Mouse (Mus musculus) liver, embryonic 16.5 days (tissue): ENCODE data around the gene Nmt2. TPM values are rescaled to one million over a fixed set of nuclear protein-coding genes. Genes with fewer than 3 reads are reported as not detected.

Experiments
- ATAC-seq: fragments of 200-750 bp; cut with Nextera tagmentation; 2 replicates; pipeline ENCODE4 v1.8.0; 2017; ENCODE audit warnings: low read depth, mild to moderate bottlenecking, moderate number of reproducible peaks, moderate library complexity
- H3K27ac ChIP-seq: fragments of 300-500 bp; sonication (generic); 2 replicates; pipeline ENCODE4 v1.5.1; 2014; ENCODE audit warnings: mild to moderate bottlenecking, low read length
- H3K27me3 ChIP-seq: fragments of 300-500 bp; sonication (generic); 2 replicates; pipeline ENCODE4 v1.6.1; 2014; ENCODE audit warnings: low read depth, low read length, mixed read lengths; ENCODE audit not compliant: control insufficient read depth, insufficient read depth
- H3K36me3 ChIP-seq: fragments of 300-500 bp; sonication (generic); 2 replicates; pipeline ENCODE4 v1.6.1; 2014; ENCODE audit warnings: mild to moderate bottlenecking; ENCODE audit not compliant: control insufficient read depth, insufficient read depth
- H3K4me1 ChIP-seq: fragments of 300-500 bp; sonication (generic); 2 replicates; pipeline ENCODE4 v1.6.1; 2014; ENCODE audit warnings: low read depth, low read length, mixed read lengths; ENCODE audit not compliant: control insufficient read depth
- H3K4me2 ChIP-seq: fragments of 300-500 bp; sonication (generic); 2 replicates; pipeline ENCODE4 v1.6.1; 2014; ENCODE audit warnings: low read depth, low read length, mixed read lengths
- H3K4me3 ChIP-seq: fragments of 300-500 bp; sonication (generic); 2 replicates; pipeline ENCODE4 v1.5.1; 2014; ENCODE audit warnings: low read depth, mild to moderate bottlenecking, low read length
- H3K9ac ChIP-seq: fragments of 300-500 bp; sonication (generic); 2 replicates; pipeline ENCODE4 v1.6.1; 2014; ENCODE audit warnings: low read depth, low read length
- H3K9me3 ChIP-seq: fragments of 300-500 bp; sonication (generic); replicated peaks from 2 replicates; pipeline ENCODE4 v1.6.1; 2016; ENCODE audit warnings: low read length; ENCODE audit not compliant: control insufficient read depth
- WGBS: fragments of 180-500 bp; shearing (Covaris S2); extraction: QIAGEN DNeasy Blood & Tissue Kit; methylation state at CpG from one replicate; pipeline ENCODE4 v1.1.7; 2014; ENCODE audit not compliant: insufficient replicate concordance; 5-methylcytosine and 5-hydroxymethylcytosine counted together
- polyA plus RNA-seq: library from polyadenylated mRNA; unstranded; fragments of >200 nt; fragmentation: Nextera tagmentation; extraction: Ambion mirVana; gene quantifications from 2 replicates; pipeline ENCODE4 v1.2.1, GENCODE M21; 2015

The Nmt2 gene
- 12.0 and 13.8 TPM in 2 replicates for polyA plus RNA-seq

GRCm38 (mm10) chr2:3283602-3284472, at the start of gene Nmt2:
Gene Nmt2 (plus strand): TSS chr2:3284212.
- peak within 1 kb of the TSS; percentile 99 for H3K4me2 ChIP-seq
- no peaks in the 10 kb centered on the region for H3K27me3 ChIP-seq
- ATAC-seq = peak; percentile 93
- H3K36me3 ChIP-seq = no peaks in the 10 kb centered on the region
- H3K4me3 ChIP-seq = peak within 1 kb of the TSS; percentile 90
- WGBS = under 1% methylated on average over 84 of the region's 88 CpGs
- H3K27ac ChIP-seq = peak within 1 kb of the TSS; percentile 76
- H3K9ac ChIP-seq = peak within 1 kb of the TSS; percentile 92
- no peaks in the 10 kb centered on the region for H3K9me3 ChIP-seq
- H3K4me1 ChIP-seq = peaks cover 22% of the 10 kb centered on the region

GRCm38 (mm10) chr2:3239255-3239654, 44.8 kb upstream of the Nmt2 start:
- Histone ChIP-seq H3K36me3 (no peaks in the 10 kb centered on the region), H3K27ac (no peak overlapping the region)
- 45% methylated on average over 5 of the region's 5 CpGs for WGBS

GRCm38 (mm10) chr2:3244251-3244650, 39.8 kb upstream of the Nmt2 start:
- Histone ChIP-seq H3K4me1 (no peaks in the 10 kb centered on the region), H3K9me3 (no peaks in the 10 kb centered on the region), H3K27me3 (no peaks in the 10 kb centered on the region), H3K4me2 (no peak overlapping the region), H3K4me3 (no peak overlapping the region), H3K36me3 (no peaks in the 10 kb centered on the region), H3K27ac (no peak overlapping the region), H3K9ac (no peak overlapping the region)
- no peak for ATAC-seq
- 55% methylated on average over 3 of the region's 3 CpGs for WGBS

More at GRCm38 (mm10) chr2:3239255-3239654, 44.8 kb upstream of the Nmt2 start:
- Histone ChIP-seq H3K4me3 (no peak overlapping the region), H3K9ac (no peak overlapping the region), H3K4me2 (no peak overlapping the region), H3K4me1 (no peaks in the 10 kb centered on the region), H3K9me3 (no peaks in the 10 kb centered on the region), H3K27me3 (no peaks in the 10 kb centered on the region)
- no peak for ATAC-seq

- no peak overlapping the region for H3K9ac ChIP-seq
- WGBS = 59% methylated on average over 2 of the region's 2 CpGs
- H3K4me3 ChIP-seq = no peak overlapping the region
- H3K4me1 ChIP-seq = no peaks in the 10 kb centered on the region
- ATAC-seq = no peak
- H3K9me3 ChIP-seq = no peaks in the 10 kb centered on the region
- no peaks in the 10 kb centered on the region for H3K36me3 ChIP-seq
- H3K4me2 ChIP-seq = no peak overlapping the region
- no peak overlapping the region for H3K27ac ChIP-seq
- H3K27me3 ChIP-seq = no peaks in the 10 kb centered on the region
These were observed 32.7 kb upstream of the Nmt2 start for GRCm38 (mm10) chr2:3251309-3251708.

GRCm38 (mm10) chr2:3266466-3266865, 17.5 kb upstream of the Nmt2 start:
- Histone ChIP-seq H3K4me2 (no peak overlapping the region), H3K36me3 (no peaks in the 10 kb centered on the region), H3K27ac (no peak overlapping the region), H3K4me1 (no peaks in the 10 kb centered on the region), H3K27me3 (no peaks in the 10 kb centered on the region), H3K9ac (no peak overlapping the region), H3K9me3 (no peaks in the 10 kb centered on the region), H3K4me3 (no peak overlapping the region)
- ATAC-seq = no peak
- 63% methylated on average over 3 of the region's 3 CpGs for WGBS

GRCm38 (mm10) chr2:3267879-3268278, 16.1 kb upstream of the Nmt2 start:
- Histone ChIP-seq H3K4me3 (no peak overlapping the region), H3K9ac (no peak overlapping the region), H3K27me3 (no peaks in the 10 kb centered on the region), H3K4me2 (no peak overlapping the region), H3K27ac (no peak overlapping the region), H3K4me1 (no peaks in the 10 kb centered on the region), H3K9me3 (no peaks in the 10 kb centered on the region), H3K36me3 (no peaks in the 10 kb centered on the region)
- 23% methylated on average over 3 of the region's 3 CpGs for WGBS
- no peak for ATAC-seq

GRCm38 (mm10) chr2:3273349-3273748, 10.7 kb upstream of the Nmt2 start:
- Histone ChIP-seq H3K4me2 (no peak overlapping the region), H3K4me1 (no peaks in the 10 kb centered on the region), H3K9me3 (no peaks in the 10 kb centered on the region), H3K36me3 (no peaks in the 10 kb centered on the region), H3K9ac (no peak overlapping the region), H3K27me3 (no peaks in the 10 kb centered on the region), H3K4me3 (no peak overlapping the region), H3K27ac (no peak overlapping the region)
- 57% methylated on average over 2 of the region's 2 CpGs for WGBS
- no peak for ATAC-seq

- no peak overlapping the region for H3K4me2 ChIP-seq
- ATAC-seq = no peak
- H3K4me1 ChIP-seq = no peaks in the 10 kb centered on the region
- no peak overlapping the region for H3K9ac ChIP-seq
- H3K27ac ChIP-seq = no peak overlapping the region
- H3K9me3 ChIP-seq = no peaks in the 10 kb centered on the region
- WGBS = 46% methylated on average over 2 of the region's 2 CpGs
- no peak overlapping the region for H3K4me3 ChIP-seq
- no peaks in the 10 kb centered on the region for H3K27me3 ChIP-seq
- H3K36me3 ChIP-seq = no peaks in the 10 kb centered on the region
These were observed 7.9 kb upstream of the Nmt2 start for GRCm38 (mm10) chr2:3276106-3276505.

- no peaks in the 10 kb centered on the region for H3K36me3 ChIP-seq
- H3K27me3 ChIP-seq = no peaks in the 10 kb centered on the region
- 58% methylated on average over 7 of the region's 7 CpGs for WGBS
- H3K4me1 ChIP-seq = no peaks in the 10 kb centered on the region
- no peaks in the 10 kb centered on the region for H3K9me3 ChIP-seq
- ATAC-seq = no peak
- no peak overlapping the region for H3K4me2 ChIP-seq
- H3K9ac ChIP-seq = no peak overlapping the region
- no peak overlapping the region for H3K4me3 ChIP-seq
- H3K27ac ChIP-seq = no peak overlapping the region
These were observed 6.5 kb upstream of the Nmt2 start for GRCm38 (mm10) chr2:3277502-3277901.
